Mouse (Mus musculus) cerebellum, postnatal 36 days (tissue): Measurements from ENCODE around the gene Mpzl1.

Experiments used
- DNase-seq, 2 experiments: peaks; one replicate each; pipeline ENCODE4 v3.0.0; 2021 to 2022; ENCODE audit warnings: mixed read lengths in 2 of 2

Mpzl1 gene

DNA sequence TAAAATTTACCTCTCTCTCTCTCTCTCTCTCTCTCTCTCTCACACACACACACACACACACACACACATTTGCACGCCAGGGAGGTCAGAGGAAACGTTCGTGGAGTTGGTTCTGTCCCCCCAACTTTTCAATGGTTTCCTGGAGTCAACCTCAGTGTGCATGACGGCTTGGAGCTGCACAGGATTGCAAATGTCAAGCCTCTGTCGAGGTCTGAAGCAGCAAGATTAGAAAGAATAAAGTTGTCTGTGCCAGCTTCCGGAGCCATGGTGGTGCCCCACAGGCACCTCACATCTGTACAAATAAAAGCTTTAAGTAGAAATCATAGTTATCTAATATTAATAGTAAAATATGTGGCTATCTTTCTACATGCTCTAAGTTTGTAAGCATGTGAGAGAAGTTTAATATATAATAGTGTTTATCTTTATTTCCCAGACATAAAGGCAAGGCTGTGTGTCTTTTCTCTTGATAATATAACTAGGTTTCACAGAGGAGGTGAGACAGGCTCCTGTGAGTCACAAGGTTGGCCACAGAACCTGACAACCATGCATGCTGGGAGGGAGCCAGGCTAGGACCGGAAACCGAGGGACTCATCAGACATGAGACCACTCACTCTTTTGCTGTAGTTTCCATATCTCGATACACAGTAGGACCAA is 57.8 kb downstream of the Mpzl1 start:
- no peak for DNase-seq

DNA sequence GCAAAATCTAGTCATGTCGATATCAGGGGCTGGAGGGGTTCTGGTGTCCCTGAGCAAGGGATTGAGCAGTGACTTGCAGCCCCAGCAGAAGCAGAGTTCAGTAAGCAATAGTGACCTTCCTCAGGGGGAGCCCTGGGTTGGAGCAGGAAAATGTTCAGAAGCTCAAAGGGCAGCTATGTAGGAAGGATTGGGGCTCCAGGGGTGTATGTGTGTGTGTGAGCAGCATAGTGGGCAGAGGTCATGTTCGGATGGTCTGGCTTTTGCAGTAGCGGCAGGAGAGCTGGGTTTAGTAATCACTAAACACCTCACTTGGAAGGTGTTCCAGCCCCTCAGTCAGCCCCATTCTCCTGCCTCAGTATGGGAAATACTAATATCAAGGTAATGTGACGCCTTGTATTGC is 58.3 kb downstream of the Mpzl1 start:
- DNase-seq = no peak

DNA sequence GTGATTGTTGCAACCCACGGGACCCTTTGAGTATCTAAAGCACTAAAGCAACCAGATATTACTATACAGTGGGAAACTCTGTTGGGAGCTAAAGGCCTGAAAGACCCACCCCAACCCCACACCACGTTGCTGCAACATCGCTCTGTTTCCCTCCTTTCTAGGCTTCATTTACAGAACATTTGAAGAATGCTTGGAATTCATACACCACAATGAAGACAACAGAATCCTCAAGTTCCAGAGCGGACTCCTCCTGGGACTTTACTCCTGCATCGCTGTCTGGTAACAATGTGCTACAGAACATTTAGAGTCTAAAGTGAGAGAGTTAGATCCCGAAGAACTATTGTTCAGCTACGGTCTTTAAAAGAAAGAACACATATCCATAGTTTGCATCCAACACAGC is 66.9 kb downstream of the Mpzl1 start:
- DNase-seq = no peak

DNA sequence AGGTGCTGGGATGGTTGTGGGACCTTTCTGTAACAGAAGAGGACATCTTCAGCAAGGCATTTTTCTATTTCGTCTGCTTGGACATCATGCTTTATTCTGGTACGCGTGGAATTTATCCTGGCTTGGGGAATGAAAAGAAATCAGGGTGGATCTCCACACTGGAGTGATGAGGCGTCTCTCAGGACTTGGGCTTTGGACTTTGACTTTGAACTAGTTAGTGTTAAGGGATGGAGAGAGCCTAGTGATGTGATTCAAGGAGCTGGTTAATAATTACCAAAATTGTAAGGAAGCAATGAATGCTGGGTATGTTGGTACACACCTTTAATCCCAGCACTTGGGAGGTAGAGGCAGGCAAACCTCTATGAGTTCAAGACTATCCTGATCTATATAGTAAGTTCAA is 69.1 kb downstream of the Mpzl1 start:
- DNase-seq = no peak

DNA sequence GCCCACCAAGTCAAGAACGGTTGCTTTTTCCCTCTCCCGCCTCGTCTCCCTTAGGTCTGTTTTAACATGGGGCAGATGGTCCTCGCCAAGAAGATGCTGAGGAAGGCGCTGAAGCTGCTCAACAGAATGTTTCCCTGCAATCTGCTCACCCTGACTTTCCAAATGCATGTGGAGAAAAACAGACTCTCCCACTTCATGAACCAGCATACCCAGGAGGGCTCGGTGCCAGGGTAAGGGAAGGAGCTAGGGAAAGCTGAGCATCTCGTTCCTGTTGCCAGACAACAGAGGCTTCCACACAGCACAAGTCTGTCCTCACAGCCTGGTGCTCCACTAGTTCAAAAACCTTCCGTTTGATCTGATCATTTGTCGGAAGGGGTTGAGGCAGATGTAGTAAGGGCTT is 75.3 kb downstream of the Mpzl1 start:
- DNase-seq = peak; percentile 68 to 74

DNA sequence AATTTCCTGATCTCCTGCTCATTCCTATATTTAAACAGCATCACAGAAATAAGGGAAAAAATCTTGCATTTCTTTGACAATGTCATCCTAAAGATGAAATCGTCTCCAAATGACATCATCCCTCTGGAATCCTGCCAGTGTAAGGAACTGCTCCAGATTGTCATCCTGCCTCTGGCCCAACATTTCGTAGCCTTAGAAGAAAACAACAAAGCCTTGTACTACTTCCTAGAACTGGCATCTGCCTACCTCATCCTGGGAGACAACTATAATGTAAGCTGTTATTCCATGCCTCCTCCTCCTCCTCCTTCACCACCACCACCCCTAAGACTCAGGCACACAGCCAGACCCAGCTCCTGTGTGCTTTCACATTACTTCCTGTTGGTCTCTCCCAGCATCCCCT is 77.6 kb downstream of the Mpzl1 start:
- DNase-seq = no peak
